Mouse (Mus musculus) erythroblast, embryonic 14.5 days (primary cell): ENCODE results near the gene Scand1.

Experiments
- GATA1 ChIP-seq: IDR thresholded peaks from 2 replicates; pipeline ENCODE4 v1.6.1; 2012; ENCODE audit warnings: low read length, inconsistent platforms, mixed read lengths
- TAL1 ChIP-seq: IDR thresholded peaks from 3 replicates; pipeline ENCODE4 v1.6.1; 2012; ENCODE audit warnings: low read length, inconsistent platforms, mixed read lengths

DNA sequence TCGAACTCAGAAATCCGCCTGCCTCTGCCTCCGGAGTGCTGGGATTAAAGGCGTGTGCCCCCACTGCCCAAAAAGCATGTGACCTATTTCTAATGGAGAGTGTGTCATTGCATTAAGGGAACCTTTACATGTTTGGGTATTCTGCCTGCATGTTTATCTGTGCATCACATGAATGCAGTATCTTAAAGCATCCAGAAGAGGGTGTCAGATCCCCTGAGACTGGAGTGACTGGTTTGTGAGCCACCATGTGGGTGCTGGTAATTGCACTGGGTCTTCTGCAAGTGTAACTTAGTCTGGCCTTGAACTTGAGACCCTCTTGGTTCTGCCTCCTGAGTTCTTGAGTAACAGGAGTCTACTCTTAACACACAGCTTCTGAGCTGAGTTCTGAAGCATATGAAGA, 25.8 kb downstream of the Scand1 start:
- TF ChIP-seq TAL1 (no peak), GATA1 (no peak)
